Mouse (Mus musculus) small intestine, adult 2 months (tissue): ENCODE measurements around the gene Btk.

Experiments
- CTCF ChIP-seq: fragments of 200-500 bp; IDR thresholded peaks from 2 replicates; pipeline ENCODE4 v1.5.1; 2012; ENCODE audit warnings: low read depth, mild to moderate bottlenecking, control low read depth, inconsistent platforms, low read length, moderate library complexity, mixed read lengths; ENCODE audit not compliant: insufficient replicate concordance, insufficient read length; ENCODE audit errors: extremely low read depth
- POLR2A ChIP-seq: fragments of 200-500 bp; IDR thresholded peaks from 2 replicates; pipeline ENCODE4 v1.6.1; 2012; ENCODE audit warnings: low read depth, mild to moderate bottlenecking, control low read depth, inconsistent platforms, low read length, moderate library complexity

DNA sequence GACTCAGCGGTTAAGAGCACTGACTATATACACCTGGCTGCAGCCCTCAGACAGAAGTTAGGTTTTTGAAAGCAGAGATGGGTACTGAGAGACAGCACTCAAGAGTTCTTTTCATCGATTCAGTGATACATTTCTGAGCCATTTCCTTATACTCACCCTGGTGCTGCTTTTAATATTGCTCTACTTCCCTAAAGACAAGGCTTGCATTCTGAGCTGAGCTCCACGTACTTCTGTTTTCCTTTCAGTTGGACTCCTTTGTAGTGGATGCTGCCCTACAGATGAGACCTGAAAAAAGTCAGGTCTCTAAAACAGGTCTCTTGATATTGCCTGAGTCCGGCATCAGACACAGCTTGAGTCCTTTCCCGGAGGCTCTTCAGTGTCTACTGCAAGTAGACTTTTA, 49.3 kb upstream of the Btk start:
- no peak for TF ChIP-seq CTCF
- TF ChIP-seq POLR2A, result no peak
